Mouse (Mus musculus): Measurements from ENCODE around the gene Vwa3a. TPM values are rescaled to one million over a fixed set of nuclear protein-coding genes. Genes with fewer than 3 reads are reported as not detected.
"Not testable (repeated sequence)": the region's sequence is repeated elsewhere in the genome, so short reads cannot be mapped to it uniquely, and the experiment has no call there.

Vwa3a gene
- 0.06 TPM for polyA plus RNA-seq (2021)

GRCm38 (mm10) chr7:120739018-120739417 lies at the start of gene Vwa3a:
Gene Vwa3a, plus strand, starts transcription at chr7:120739318.
- POLR2A ChIA-PET = no interaction called here
- CTCF ChIA-PET = interaction anchor here (1.0 to 1.3 kb wide), 2 partner anchors 10 to 13 kb away, joined by 3 to 4 read pairs; no protein-coding TSS in a partner anchor
- no peaks in the 10 kb centered on the region for H3K27me3 ChIP-seq
- DNase-seq (ENCODE audit: low read depth, low spot score) (no peak), ATAC-seq (no peak)
- in situ Hi-C loops (cut with MboI; ENCODE audit: low pct_unique_long_range_greater_than_20kb) = no loop called here
- no peak for TF ChIP-seq CTCF (IDR thresholded peaks at IDR 0.05)

GRCm38 (mm10) chr7:120690634-120691033 lies 48.5 kb upstream of the Vwa3a start:
- CTCF ChIA-PET = no interaction called here
- ATAC-seq = no peak
- POLR2A ChIA-PET = no interaction called here
- TF ChIP-seq CTCF (IDR thresholded peaks at IDR 0.05) = peak; percentile 58
- no peaks in the 10 kb centered on the region for H3K27me3 ChIP-seq
- DNase-seq (ENCODE audit: low read depth, low spot score) = no peak
- in situ Hi-C loops (cut with MboI; ENCODE audit: low pct_unique_long_range_greater_than_20kb) = no loop called here

GRCm38 (mm10) chr7:120693831-120694375 lies 45.2 kb upstream of the Vwa3a start:
- no peak for TF ChIP-seq CTCF (IDR thresholded peaks at IDR 0.05)
- no peaks in the 10 kb centered on the region for H3K27me3 ChIP-seq
- in situ Hi-C loops (cut with MboI; ENCODE audit: low pct_unique_long_range_greater_than_20kb) = no loop called here
- POLR2A ChIA-PET = no interaction called here
- CTCF ChIA-PET = interaction anchor here (1.1 kb wide), 1 partner anchor 28 kb away, joined by 4 read pairs; no protein-coding TSS in a partner anchor
- no peak for DNase-seq (ENCODE audit: low read depth, low spot score)
- no peak for ATAC-seq

- no peaks in the 10 kb centered on the region for H3K27me3 ChIP-seq
- CTCF ChIA-PET = interaction anchor here (0.9 kb wide), 1 partner anchor 18 kb away, joined by 3 read pairs; no protein-coding TSS in a partner anchor
- ATAC-seq (no peak), DNase-seq (ENCODE audit: low read depth, low spot score) (no peak)
- in situ Hi-C loops (cut with MboI; ENCODE audit: low pct_unique_long_range_greater_than_20kb) = no loop called here
- TF ChIP-seq CTCF (IDR thresholded peaks at IDR 0.05) = no peak
- POLR2A ChIA-PET = no interaction called here
Observed at GRCm38 (mm10) chr7:120695196-120695595, 43.9 kb upstream of the Vwa3a start.

GRCm38 (mm10) chr7:120695641-120696040 lies 43.5 kb upstream of the Vwa3a start:
- in situ Hi-C loops (cut with MboI; ENCODE audit: low pct_unique_long_range_greater_than_20kb) = no loop called here
- DNase-seq (ENCODE audit: low read depth, low spot score) = no peak
- POLR2A ChIA-PET = no interaction called here
- CTCF ChIA-PET = interaction anchor here (0.9 kb wide), 1 partner anchor 18 kb away, joined by 3 read pairs; no protein-coding TSS in a partner anchor
- no peak for ATAC-seq
- TF ChIP-seq CTCF (IDR thresholded peaks at IDR 0.05) = no peak
- no peaks in the 10 kb centered on the region for H3K27me3 ChIP-seq

- TF ChIP-seq CTCF (IDR thresholded peaks at IDR 0.05) = no peak
- POLR2A ChIA-PET = no interaction called here
- DNase-seq (ENCODE audit: low read depth, low spot score) = no peak
- CTCF ChIA-PET = no interaction called here
- in situ Hi-C loops (cut with MboI; ENCODE audit: low pct_unique_long_range_greater_than_20kb) = no loop called here
- no peak for ATAC-seq
- no peaks in the 10 kb centered on the region for H3K27me3 ChIP-seq
Observed at GRCm38 (mm10) chr7:120696331-120696730, 42.8 kb upstream of the Vwa3a start.

- no peak for TF ChIP-seq CTCF (IDR thresholded peaks at IDR 0.05)
Observed at GRCm38 (mm10) chr7:120699586-120699985, 39.5 kb upstream of the Vwa3a start.

GRCm38 (mm10) chr7:120703888-120704287 lies 35.2 kb upstream of the Vwa3a start:
- in situ Hi-C loops (cut with MboI; ENCODE audit: low pct_unique_long_range_greater_than_20kb) = no loop called here
- H3K27me3 ChIP-seq = no peaks in the 10 kb centered on the region
- ChIA-PET CTCF (interaction anchor here (0.9 to 2.2 kb wide), 3 partner anchors 11 to 16 kb away, joined by 3 to 6 read pairs (median 6); no protein-coding TSS in a partner anchor), POLR2A (no interaction called here)
- DNase-seq (ENCODE audit: low read depth, low spot score) (no peak), ATAC-seq (no peak)
- no peak for TF ChIP-seq CTCF (IDR thresholded peaks at IDR 0.05)

More at GRCm38 (mm10) chr7:120699586-120699985, 39.5 kb upstream of the Vwa3a start:
- ChIA-PET CTCF (no interaction called here), POLR2A (interaction anchor here (0.7 kb wide), 1 partner anchor 58 kb away, joined by 3 read pairs; no protein-coding TSS in a partner anchor)
- in situ Hi-C loops (cut with MboI; ENCODE audit: low pct_unique_long_range_greater_than_20kb) = no loop called here
- no peak for DNase-seq (ENCODE audit: low read depth, low spot score)
- H3K27me3 ChIP-seq = no peaks in the 10 kb centered on the region
- no peak for ATAC-seq

- in situ Hi-C loops (cut with MboI; ENCODE audit: low pct_unique_long_range_greater_than_20kb) = no loop called here
- no peak for TF ChIP-seq CTCF (IDR thresholded peaks at IDR 0.05)
- CTCF ChIA-PET = interaction anchor here (1.5 kb wide), 1 partner anchor 26 kb away, joined by 5 read pairs; no protein-coding TSS in a partner anchor
- POLR2A ChIA-PET = interaction anchor here (1.2 kb wide), 1 partner anchor 9 kb away, joined by 3 read pairs; no protein-coding TSS in a partner anchor
- no peak for DNase-seq (ENCODE audit: low read depth, low spot score)
- no peaks in the 10 kb centered on the region for H3K27me3 ChIP-seq
- ATAC-seq = no peak
Observed at GRCm38 (mm10) chr7:120712071-120712470, 27.0 kb upstream of the Vwa3a start.

GRCm38 (mm10) chr7:120713225-120713624 lies 25.9 kb upstream of the Vwa3a start:
- ATAC-seq = no peak
- in situ Hi-C loops (cut with MboI; ENCODE audit: low pct_unique_long_range_greater_than_20kb) = no loop called here
- POLR2A ChIA-PET = interaction anchor here (0.7 to 1.2 kb wide), 3 partner anchors 8 to 221 kb away, joined by 3 to 4 read pairs (median 3); no protein-coding TSS in a partner anchor
- no peaks in the 10 kb centered on the region for H3K27me3 ChIP-seq
- TF ChIP-seq CTCF (IDR thresholded peaks at IDR 0.05) = no peak
- CTCF ChIA-PET = interaction anchor here (0.8 to 1.5 kb wide), 4 partner anchors 13 to 44 kb away, joined by 3 to 5 read pairs (median 4); no protein-coding TSS in a partner anchor
- no peak for DNase-seq (ENCODE audit: low read depth, low spot score)

- CTCF ChIA-PET = interaction anchor here (1.1 kb wide), 1 partner anchor 45 kb away, joined by 4 read pairs; no protein-coding TSS in a partner anchor
- DNase-seq (ENCODE audit: low read depth, low spot score); H3K27me3 ChIP-seq; POLR2A ChIA-PET; ATAC-seq; in situ Hi-C loops (cut with MboI; ENCODE audit: low pct_unique_long_range_greater_than_20kb): not testable (repeated sequence)
Observed at GRCm38 (mm10) chr7:120713951-120714350, 25.2 kb upstream of the Vwa3a start.

Measured in Patski (cell line).